Mouse (Mus musculus): Measurements from ENCODE around the gene Ccdc122. TPM values are rescaled to one million over a fixed set of nuclear protein-coding genes. Genes with fewer than 3 reads are reported as not detected.
A peak's percentile ranks its signal among the peaks of the same experiment; 100 is the strongest.
"Not testable (repeated sequence)": the region's sequence is repeated elsewhere in the genome, so short reads cannot be mapped to it uniquely, and the experiment has no call there.

Ccdc122 gene
- total RNA-seq, 2 experiments from 2014 or later = 0.94 to 0.99 TPM

GRCm38 (mm10) chr14:77081248-77081647 lies 44.7 kb downstream of the Ccdc122 start:
- intact Hi-C loops (cut with DNase I) = no loop called here
- no peak for DNase-seq (ENCODE audit: low spot score in 2 of 2)

- DNase-seq (ENCODE audit: low spot score in 2 of 2) = no peak
- intact Hi-C loops (cut with DNase I) = no loop called here
Observed at GRCm38 (mm10) chr14:77100285-77100684, 63.7 kb downstream of the Ccdc122 start.

- intact Hi-C loops (cut with DNase I) = not testable (repeated sequence)
Observed at GRCm38 (mm10) chr14:77110622-77111021, 74.0 kb downstream of the Ccdc122 start.

GRCm38 (mm10) chr14:77130612-77131011 lies 94.0 kb downstream of the Ccdc122 start:
- intact Hi-C loops (cut with DNase I) = no loop called here
- DNase-seq (ENCODE audit: low spot score in 2 of 2) = no peak

More at GRCm38 (mm10) chr14:77110622-77111021, 74.0 kb downstream of the Ccdc122 start:
- not testable (repeated sequence) for DNase-seq (ENCODE audit: low spot score in 2 of 2)

- DNase-seq (ENCODE audit: low spot score in 2 of 2) = no peak
- intact Hi-C loops (cut with DNase I) = no loop called here
Observed at GRCm38 (mm10) chr14:77136936-77137335, 100.4 kb downstream of the Ccdc122 start.

- intact Hi-C loops (cut with DNase I) = loop anchor here (1.0 to 10.0 kb wide), 4 partner anchors 701 to 1343 kb away; no protein-coding TSS in a partner anchor
- peak; percentile 80 to 83 for DNase-seq (ENCODE audit: low spot score in 2 of 2)
Observed at GRCm38 (mm10) chr14:77141324-77142282, 105.0 kb downstream of the Ccdc122 start.

- intact Hi-C loops (cut with DNase I) = loop anchor here (5.0 to 10.0 kb wide), 2 partner anchors 597 to 1340 kb away; no protein-coding TSS in a partner anchor
Observed at GRCm38 (mm10) chr14:77145103-77145502, 108.5 kb downstream of the Ccdc122 start.

GRCm38 (mm10) chr14:77147635-77148034 lies 111.1 kb downstream of the Ccdc122 start:
- DNase-seq (ENCODE audit: low spot score in 2 of 2) = peak in 1 of 2 experiments; percentile 39
- intact Hi-C loops (cut with DNase I) = loop anchor here (2.0 to 10.0 kb wide), 3 partner anchors 433 to 1337 kb away; no protein-coding TSS in a partner anchor

More at GRCm38 (mm10) chr14:77145103-77145502, 108.5 kb downstream of the Ccdc122 start:
- DNase-seq (ENCODE audit: low spot score in 2 of 2) = no peak

- intact Hi-C loops (cut with DNase I) = loop anchor here (10.0 kb wide), 1 partner anchor 254 kb away; no protein-coding TSS in a partner anchor
- DNase-seq (ENCODE audit: low spot score in 2 of 2) = no peak
Observed at GRCm38 (mm10) chr14:77150556-77150955, 114.0 kb downstream of the Ccdc122 start.

GRCm38 (mm10) chr14:77151431-77151830 lies 114.9 kb downstream of the Ccdc122 start:
- intact Hi-C loops (cut with DNase I) = loop anchor here (10.0 kb wide), 1 partner anchor 253 kb away; no protein-coding TSS in a partner anchor
- peak in 1 of 2 experiments; percentile 49 for DNase-seq (ENCODE audit: low spot score in 2 of 2)

GRCm38 (mm10) chr14:77156222-77156910 lies 119.8 kb downstream of the Ccdc122 start, which contains the start of gene Enox1:
Enox1 (plus strand) TSS chr14:77156763.
- intact Hi-C loops (cut with DNase I) = loop anchor here (5.0 to 10.0 kb wide), 2 partner anchors 56 to 248 kb away; no protein-coding TSS in a partner anchor

GRCm38 (mm10) chr14:77156911-77157504 lies 120.4 kb downstream of the Ccdc122 start:
- intact Hi-C loops (cut with DNase I) = loop anchor here (5.0 to 10.0 kb wide), 2 partner anchors 55 to 248 kb away; no protein-coding TSS in a partner anchor
- DNase-seq (ENCODE audit: low spot score in 2 of 2) = no peak

More at GRCm38 (mm10) chr14:77156222-77156910, 119.8 kb downstream of the Ccdc122 start, which contains the start of gene Enox1:
- peak; percentile 84 to 88 for DNase-seq (ENCODE audit: low spot score in 2 of 2)

- intact Hi-C loops (cut with DNase I) = loop anchor here (5.0 to 10.0 kb wide), 2 partner anchors 55 to 247 kb away; no protein-coding TSS in a partner anchor
- peak; percentile 85 to 93 for DNase-seq (ENCODE audit: low spot score in 2 of 2)
Observed at GRCm38 (mm10) chr14:77157505-77157911, 120.9 kb downstream of the Ccdc122 start.

- DNase-seq (ENCODE audit: low spot score in 2 of 2) = no peak
Observed at GRCm38 (mm10) chr14:77159397-77159796, 122.8 kb downstream of the Ccdc122 start.

More at GRCm38 (mm10) chr14:77159397-77159796, 122.8 kb downstream of the Ccdc122 start:
- intact Hi-C loops (cut with DNase I) = loop anchor here (5.0 to 10.0 kb wide), 2 partner anchors 53 to 245 kb away; no protein-coding TSS in a partner anchor

Other genes starting within 250 kb of the Ccdc122 start
- 1 to 10 TPM; 3.3 to 4.8 TPM for gene Lacc1, start 132 bp downstream of the Ccdc122 start, total RNA-seq (2021)
- 10 to 100 TPM; 57.1 to 60.3 TPM for gene Enox1, start 120.0 kb downstream of the Ccdc122 start, total RNA-seq (2021)